Mouse (Mus musculus): ENCODE data around the gene Stk19. TPM values are rescaled to one million over a fixed set of nuclear protein-coding genes. Genes with fewer than 3 reads are reported as not detected.

Gene Stk19
- total and polyA plus RNA-seq, 3 experiments = 38.5 to 176 (median 55.1) TPM

DNA sequence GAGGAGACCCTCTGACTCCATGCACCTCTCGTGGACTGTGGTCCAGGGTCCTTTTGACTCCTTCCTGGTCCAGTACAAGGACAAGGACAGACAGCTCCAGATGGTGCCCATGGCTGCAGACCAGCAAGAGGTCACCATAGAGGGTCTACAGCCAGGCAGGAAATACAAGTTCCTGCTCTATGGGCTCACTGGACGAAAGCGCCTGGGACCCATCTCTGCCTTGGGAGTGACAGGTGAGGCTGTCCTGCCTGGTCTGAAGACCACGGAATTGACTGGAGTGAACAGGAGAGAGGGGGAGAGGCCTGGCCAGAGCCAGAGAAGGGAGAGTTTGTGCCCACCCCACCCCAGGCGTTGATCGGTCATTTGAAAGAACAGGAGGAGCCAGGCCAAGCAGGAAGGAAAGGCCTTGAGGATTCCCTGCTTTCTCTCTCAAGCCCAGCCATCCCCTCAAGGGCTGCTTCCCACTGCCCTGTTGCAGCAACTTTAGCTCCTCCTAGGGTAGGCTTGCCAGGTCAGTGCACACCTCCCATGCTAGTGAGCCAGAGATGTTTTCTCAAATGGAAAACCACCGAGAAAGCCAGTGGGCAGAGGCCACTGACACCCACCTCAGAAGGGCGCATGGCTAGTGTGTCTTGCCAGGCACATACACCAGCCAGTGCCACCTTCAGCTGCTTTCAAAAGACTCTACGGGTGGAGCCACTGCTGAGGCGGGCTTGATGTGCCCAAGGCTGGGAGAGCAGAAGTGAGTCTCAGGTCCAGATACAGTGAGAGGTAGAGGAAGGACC is 39.3 kb downstream of the Stk19 start:
- DNase-seq = peak; percentile 53

GRCm38 (mm10) chr17:34796311-34797140 is 40.2 kb downstream of the Stk19 start:
- DNase-seq = peak; percentile 64

- DNase-seq = peak; percentile 86
Measured at GRCm38 (mm10) chr17:34795633-34796032, 41.1 kb downstream of the Stk19 start.

GRCm38 (mm10) chr17:34795016-34795415 is 41.7 kb downstream of the Stk19 start:
- peak; percentile 36 for DNase-seq

GRCm38 (mm10) chr17:34777680-34778325 is 58.9 kb downstream of the Stk19 start:
- no peak for DNase-seq

Small RNA genes lying within 50 kb of the gene (microRNA-seq; reads per million reads assigned to microRNA genes)
- gene Mir6970 (0 to 2.1 reads per million in 2 experiments), gene Mir6971 (3.3 to 4.1 reads per million in 2 experiments), gene Mir6972 (0.41 to 0.66 reads per million in 2 experiments)

Other genes starting within 250 kb of the Stk19 start
Only the 30 nearest of the 39 such genes appear.
- 1 to 10 TPM; 2.4 to 3.0 TPM for gene Egfl8, start 221.0 kb downstream of the Stk19 start, total RNA-seq (2021)
- gene Egfl8, start 221.0 kb downstream of the Stk19 start, polyA plus RNA-seq (2012; rRNA removed) = 2.4 and 4.2 TPM in 2 replicates
- 10 to 100 TPM; 58.3 to 70.7 TPM for gene Ppt2, start 208.4 kb downstream of the Stk19 start, total RNA-seq (2021)
- 58.5 and 102 TPM in 2 replicates for gene Ppt2, start 208.4 kb downstream of the Stk19 start, polyA plus RNA-seq (2012; rRNA removed)
- gene Prrt1, start 207.4 kb downstream of the Stk19 start, total RNA-seq (2021) = 10 to 100 TPM in 1 of 2 experiments, 1 to 10 TPM in 1; 9.1 to 12.8 TPM
- gene Prrt1, start 207.4 kb downstream of the Stk19 start, polyA plus RNA-seq (2012; rRNA removed) = 22.1 and 32.8 TPM in 2 replicates
- 10 to 100 TPM; 12.7 to 17.2 TPM for gene Fkbpl, start 192.2 kb downstream of the Stk19 start, total RNA-seq (2021)
- 7.1 and 7.6 TPM in 2 replicates for gene Fkbpl, start 192.2 kb downstream of the Stk19 start, polyA plus RNA-seq (2012; rRNA removed)
- 10 to 100 TPM; 44.1 to 53.2 TPM for gene Atf6b, start 189.8 kb downstream of the Stk19 start, total RNA-seq (2021)
- gene Atf6b, start 189.8 kb downstream of the Stk19 start, polyA plus RNA-seq (2012; rRNA removed) = 114 and 118 TPM in 2 replicates
- gene Tnxb, start 166.4 kb downstream of the Stk19 start, total RNA-seq (2021) = 10 to 100 TPM; 20.2 to 30.1 TPM
- 23.4 and 23.6 TPM in 2 replicates for gene Tnxb, start 166.4 kb downstream of the Stk19 start, polyA plus RNA-seq (2012; rRNA removed)
- 100 to 1,000 TPM; 121 to 181 TPM for gene C4b, start 93.1 kb downstream of the Stk19 start, total RNA-seq (2021)
- gene C4b, start 93.1 kb downstream of the Stk19 start, polyA plus RNA-seq (2012; rRNA removed) = 48.1 and 51.4 TPM in 2 replicates
- gene Cyp21a1, start 32.4 kb downstream of the Stk19 start, total RNA-seq (2021) = over 10,000 TPM in 1 of 2 experiments, 1,000 to 10,000 TPM in 1; 5,616 to 11,133 TPM
- gene Cyp21a1, start 32.4 kb downstream of the Stk19 start, polyA plus RNA-seq (2012; rRNA removed) = 14,410 and 19,594 TPM in 2 replicates
- gene Dxo, start 74 bp upstream of the Stk19 start, total RNA-seq (2021) = 100 to 1,000 TPM in 1 of 2 experiments, 10 to 100 TPM in 1; 47.0 to 126 TPM
- 82.7 and 107 TPM in 2 replicates for gene Dxo, start 74 bp upstream of the Stk19 start, polyA plus RNA-seq (2012; rRNA removed)
- 10 to 100 TPM; 62.1 to 65.8 TPM for gene Skiv2l, start 13.3 kb upstream of the Stk19 start, total RNA-seq (2021)
- gene Skiv2l, start 13.3 kb upstream of the Stk19 start, polyA plus RNA-seq (2012; rRNA removed) = 105 and 112 TPM in 2 replicates
- 10 to 100 TPM; 55.5 to 67.6 TPM for gene Nelfe, start 13.4 kb upstream of the Stk19 start, total RNA-seq (2021)
- 22.8 and 31.5 TPM in 2 replicates for gene Nelfe, start 13.4 kb upstream of the Stk19 start, polyA plus RNA-seq (2012; rRNA removed)
- 10 to 100 TPM; 18.4 to 29.0 TPM for gene Cfb, start 25.6 kb upstream of the Stk19 start, total RNA-seq (2021)
- 4.6 and 7.9 TPM in 2 replicates for gene Cfb, start 25.6 kb upstream of the Stk19 start, polyA plus RNA-seq (2012; rRNA removed)
- 10 to 100 TPM; 10.8 to 16.1 TPM for gene Zbtb12, start 42.5 kb upstream of the Stk19 start, total RNA-seq (2021)
- 18.7 and 21.5 TPM in 2 replicates for gene Zbtb12, start 42.5 kb upstream of the Stk19 start, polyA plus RNA-seq (2012; rRNA removed)
- not detected for gene Gm20547, start 45.1 kb upstream of the Stk19 start, total RNA-seq (2021)
- 0.04 TPM in 1 of 2 replicates, not detected in the other for gene Gm20547, start 45.1 kb upstream of the Stk19 start, polyA plus RNA-seq (2012; rRNA removed)
- 100 to 1,000 TPM in 1 of 2 experiments, 10 to 100 TPM in 1; 81.4 to 105 TPM for gene C2, start 61.3 kb upstream of the Stk19 start, total RNA-seq (2021)
- gene C2, start 61.3 kb upstream of the Stk19 start, polyA plus RNA-seq (2012; rRNA removed) = 70.7 and 71.5 TPM in 2 replicates
- gene Ehmt2, start 61.5 kb upstream of the Stk19 start, total RNA-seq (2021) = 100 to 1,000 TPM; 115 to 131 TPM
- gene Ehmt2, start 61.5 kb upstream of the Stk19 start, polyA plus RNA-seq (2012; rRNA removed) = 387 and 452 TPM in 2 replicates
- 1 to 10 TPM in 1 of 2 experiments, under 1 TPM in 1; 0.92 to 1.9 TPM for gene Slc44a4, start 77.5 kb upstream of the Stk19 start, total RNA-seq (2021)
- 0.33 and 0.50 TPM in 2 replicates for gene Slc44a4, start 77.5 kb upstream of the Stk19 start, polyA plus RNA-seq (2012; rRNA removed)
- 10 to 100 TPM; 24.0 to 25.3 TPM for gene Neu1, start 94.3 kb upstream of the Stk19 start, total RNA-seq (2021)
- gene Neu1, start 94.3 kb upstream of the Stk19 start, polyA plus RNA-seq (2012; rRNA removed) = 47.2 and 52.8 TPM in 2 replicates
- gene Hspa1b, start 122.3 kb upstream of the Stk19 start, total RNA-seq (2021) = 100 to 1,000 TPM in 1 of 2 experiments, 10 to 100 TPM in 1; 36.3 to 634 TPM
- 48.4 and 85.4 TPM in 2 replicates for gene Hspa1b, start 122.3 kb upstream of the Stk19 start, polyA plus RNA-seq (2012; rRNA removed)
- under 1 TPM in 1 of 2 experiments, not detected in 1; 0.58 TPM for gene Gm20481, start 133.0 kb upstream of the Stk19 start, total RNA-seq (2021)
- gene Gm20481, start 133.0 kb upstream of the Stk19 start, polyA plus RNA-seq (2012; rRNA removed) = 1.1 and 1.2 TPM in 2 replicates
- 100 to 1,000 TPM in 1 of 2 experiments, 10 to 100 TPM in 1; 16.3 to 253 TPM for gene Hspa1a, start 135.2 kb upstream of the Stk19 start, total RNA-seq (2021)
- 37.1 and 55.2 TPM in 2 replicates for gene Hspa1a, start 135.2 kb upstream of the Stk19 start, polyA plus RNA-seq (2012; rRNA removed)
- under 1 TPM; 0.28 to 0.29 TPM for gene Hspa1l, start 135.8 kb upstream of the Stk19 start, total RNA-seq (2021)
- gene Hspa1l, start 135.8 kb upstream of the Stk19 start, polyA plus RNA-seq (2012; rRNA removed) = 0.11 and 0.17 TPM in 2 replicates
- 10 to 100 TPM; 32.9 to 45.8 TPM for gene Lsm2, start 144.9 kb upstream of the Stk19 start, total RNA-seq (2021)
- gene Lsm2, start 144.9 kb upstream of the Stk19 start, polyA plus RNA-seq (2012; rRNA removed) = 82.4 and 84.8 TPM in 2 replicates
- gene Vars, start 164.0 kb upstream of the Stk19 start, total RNA-seq (2021) = 10 to 100 TPM; 57.9 to 60.2 TPM
- gene Vars, start 164.0 kb upstream of the Stk19 start, polyA plus RNA-seq (2012; rRNA removed) = 178 and 214 TPM in 2 replicates
- gene Vwa7, start 179.6 kb upstream of the Stk19 start, total RNA-seq (2021) = under 1 TPM; 0.26 to 0.55 TPM
- 0.97 and 1.8 TPM in 2 replicates for gene Vwa7, start 179.6 kb upstream of the Stk19 start, polyA plus RNA-seq (2012; rRNA removed)
- under 1 TPM in 1 of 2 experiments, not detected in 1; 0.79 TPM for gene Sapcd1, start 191.1 kb upstream of the Stk19 start, total RNA-seq (2021)
- gene Sapcd1, start 191.1 kb upstream of the Stk19 start, polyA plus RNA-seq (2012; rRNA removed) = 0.83 and 2.0 TPM in 2 replicates
- under 1 TPM; 0.75 to 0.93 TPM for gene Msh5, start 209.8 kb upstream of the Stk19 start, total RNA-seq (2021)
- 1.3 and 1.7 TPM in 2 replicates for gene Msh5, start 209.8 kb upstream of the Stk19 start, polyA plus RNA-seq (2012; rRNA removed)
- 100 to 1,000 TPM in 1 of 2 experiments, 10 to 100 TPM in 1; 80.8 to 136 TPM for gene Clic1, start 213.0 kb upstream of the Stk19 start, total RNA-seq (2021)
- gene Clic1, start 213.0 kb upstream of the Stk19 start, polyA plus RNA-seq (2012; rRNA removed) = 62.2 and 64.1 TPM in 2 replicates
- gene Ddah2, start 222.1 kb upstream of the Stk19 start, total RNA-seq (2021) = 10 to 100 TPM in 1 of 2 experiments, 1 to 10 TPM in 1; 7.2 to 26.6 TPM
- 25.9 and 35.6 TPM in 2 replicates for gene Ddah2, start 222.1 kb upstream of the Stk19 start, polyA plus RNA-seq (2012; rRNA removed)
- not detected for gene Ly6g6c, start 228.4 kb upstream of the Stk19 start, total RNA-seq (2021)
- not detected in 2 replicates for gene Ly6g6c, start 228.4 kb upstream of the Stk19 start, polyA plus RNA-seq (2012; rRNA removed)